Mouse (Mus musculus) spleen, postnatal 10 days (tissue): Measurements from ENCODE around the gene Lpar6.

Experiments used
- DNase-seq, 2 experiments: peaks; one replicate each; pipeline ENCODE4 v3.0.0; 2021 to 2022; ENCODE audit warnings: low spot score in 2 of 2

Gene Lpar6

DNA sequence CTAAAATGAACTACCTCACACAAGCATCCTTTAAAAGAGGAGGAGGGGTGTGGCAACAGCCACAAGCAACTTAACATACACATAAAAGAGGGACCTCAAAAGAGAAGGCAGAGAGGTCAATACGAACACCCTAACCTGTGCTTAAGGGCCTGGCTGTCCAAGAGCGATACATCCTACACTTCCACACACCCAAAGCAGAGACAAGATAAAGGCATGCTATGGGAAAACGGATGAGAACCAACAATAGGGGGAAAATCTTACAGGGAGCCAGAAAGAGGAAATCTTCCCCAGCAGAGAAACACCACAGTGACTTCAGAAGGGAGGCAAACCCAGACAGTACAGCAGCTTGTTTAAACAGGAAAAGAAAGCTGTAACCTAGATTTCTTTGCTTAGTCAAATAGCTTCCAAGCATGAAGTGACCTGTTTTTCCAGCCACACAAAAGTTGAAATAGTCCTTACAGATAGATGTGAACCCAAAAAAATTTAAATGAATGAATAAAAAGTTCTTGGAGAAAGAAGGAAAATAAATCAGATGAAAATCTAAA, 17.8 kb downstream of the Lpar6 start:
- DNase-seq, result no peak

DNA sequence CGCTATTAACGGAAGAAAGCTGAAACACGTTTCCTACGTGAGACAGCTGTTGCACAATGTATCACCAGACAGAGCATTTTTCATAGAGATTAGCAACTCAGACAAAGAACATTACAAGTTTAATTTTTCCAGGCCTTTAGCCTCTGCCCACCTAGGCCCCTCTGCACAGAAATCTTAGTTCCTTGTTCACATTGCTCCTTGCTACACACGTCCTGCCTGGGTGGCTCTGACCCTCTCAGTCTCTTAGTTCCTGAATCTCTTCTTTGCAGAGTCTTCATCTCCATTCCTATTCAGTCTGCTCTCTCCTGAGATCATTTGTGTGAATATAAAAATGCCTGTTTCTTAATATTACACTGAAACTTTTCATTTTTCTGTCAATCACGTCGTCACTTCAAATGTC, 19.7 kb downstream of the Lpar6 start:
- no peak for DNase-seq

DNA sequence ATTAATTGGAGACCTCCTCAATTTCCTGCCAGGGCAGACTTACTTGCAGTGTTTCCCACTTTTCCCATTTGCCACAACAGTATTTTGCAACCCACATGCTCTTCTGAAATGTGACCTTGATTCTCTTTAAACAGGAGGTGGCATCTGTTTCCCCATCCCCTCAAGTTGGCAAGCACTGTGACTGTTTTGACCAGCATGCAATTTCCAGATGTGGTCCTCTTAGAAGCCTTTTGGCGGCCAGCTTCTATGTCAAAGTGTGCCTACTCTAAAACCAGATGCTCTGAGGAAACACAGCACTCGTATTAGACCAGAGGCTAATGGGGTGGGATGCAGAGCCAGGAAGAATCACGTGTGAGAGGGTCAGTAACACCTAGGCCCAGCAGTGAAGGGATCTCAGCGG, 20.5 kb downstream of the Lpar6 start:
- no peak for DNase-seq

DNA sequence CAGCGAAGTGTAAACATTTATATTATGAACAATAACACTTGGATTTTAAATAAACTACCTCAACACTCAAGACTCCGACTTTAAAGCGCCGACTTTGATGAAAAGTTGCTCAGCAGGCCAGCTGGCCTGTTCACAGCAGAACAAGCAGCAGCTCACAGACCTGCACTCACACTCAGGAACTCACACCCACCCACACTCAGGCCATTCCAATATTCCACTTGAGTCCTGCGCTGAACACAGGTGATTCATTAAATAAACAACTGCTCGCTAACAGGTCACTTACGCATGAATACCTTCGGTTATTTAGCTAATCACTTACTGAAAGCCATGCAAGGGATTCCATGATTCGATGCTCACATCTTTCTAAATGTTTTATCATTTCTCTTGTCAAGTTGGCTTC, 24.5 kb downstream of the Lpar6 start:
- DNase-seq, result no peak

DNA sequence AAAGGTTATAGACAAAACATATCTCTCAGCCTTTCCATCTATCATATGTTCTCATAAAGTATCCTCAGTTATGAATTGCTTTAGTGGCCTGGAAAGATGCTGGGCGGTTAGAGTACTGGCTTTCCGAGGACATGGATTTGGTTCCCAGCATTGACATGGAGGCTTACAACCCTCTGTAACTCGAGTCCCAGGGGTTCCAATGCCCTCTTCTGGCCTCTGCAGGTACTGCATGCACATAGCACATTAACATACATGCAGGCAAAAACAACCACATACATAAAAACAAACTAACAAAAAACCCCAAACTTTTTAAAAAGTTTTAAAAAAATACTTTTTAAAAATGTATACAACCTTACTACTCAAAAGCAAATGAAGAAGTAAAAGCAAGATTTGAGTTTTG, 28.5 kb downstream of the Lpar6 start:
- peak; percentile 22 to 65 for DNase-seq

DNA sequence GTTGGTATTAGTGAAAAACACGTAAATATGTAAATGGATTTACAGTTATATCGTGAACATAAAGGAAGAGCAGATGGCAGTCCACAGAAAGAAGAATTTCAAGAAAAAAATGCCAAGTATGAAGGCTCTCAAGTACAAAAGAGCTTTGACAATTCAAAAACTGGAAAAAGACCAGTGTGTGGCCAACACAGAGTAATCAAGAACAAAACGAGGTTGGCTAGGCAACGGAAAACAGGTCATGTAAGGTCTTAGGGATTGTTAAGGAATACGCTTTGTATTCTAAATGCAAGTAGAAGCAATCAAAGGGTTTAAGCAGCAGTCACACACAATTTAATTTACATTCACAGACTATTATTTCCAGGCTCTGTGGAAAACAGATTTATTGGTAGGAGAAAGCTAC, 34.1 kb downstream of the Lpar6 start:
- no peak for DNase-seq

DNA sequence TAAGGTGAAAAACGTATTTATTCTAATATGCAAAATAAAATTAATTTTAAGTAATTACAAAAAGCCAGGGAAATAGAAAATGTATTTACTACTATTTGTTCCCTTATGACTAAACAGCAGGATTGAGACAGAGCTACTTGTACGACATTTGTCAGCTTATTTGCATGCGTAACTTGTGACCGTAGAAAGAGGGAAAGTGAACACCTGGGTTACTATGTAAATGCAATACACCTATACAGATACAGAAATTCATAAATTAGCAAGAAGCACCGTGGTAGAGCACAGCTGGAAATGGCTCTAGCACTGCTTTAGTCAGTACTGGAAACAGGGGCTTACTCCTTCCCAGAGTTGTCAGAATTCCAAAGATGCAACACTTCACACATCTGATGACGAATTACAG, 41.4 kb downstream of the Lpar6 start:
- DNase-seq, result no peak

DNA sequence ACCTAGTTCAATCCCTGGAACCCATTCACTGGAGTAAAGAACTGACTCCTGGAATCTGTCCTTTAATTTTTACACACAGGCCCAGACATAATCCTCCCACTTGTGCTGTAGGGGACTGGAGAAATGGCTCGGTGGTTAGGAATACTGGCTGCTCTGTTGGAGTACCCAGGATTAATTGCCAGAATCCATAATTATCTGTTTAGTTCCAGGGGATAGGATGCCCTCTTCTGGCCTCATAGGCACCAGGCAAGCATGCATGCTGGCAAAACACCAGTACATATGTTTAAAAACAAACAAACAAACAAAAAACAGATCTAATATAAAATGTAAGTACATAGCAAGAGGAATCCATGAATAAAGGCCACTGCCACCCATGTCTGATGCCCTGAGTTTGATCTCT, 43.3 kb downstream of the Lpar6 start:
- DNase-seq, result no peak

DNA sequence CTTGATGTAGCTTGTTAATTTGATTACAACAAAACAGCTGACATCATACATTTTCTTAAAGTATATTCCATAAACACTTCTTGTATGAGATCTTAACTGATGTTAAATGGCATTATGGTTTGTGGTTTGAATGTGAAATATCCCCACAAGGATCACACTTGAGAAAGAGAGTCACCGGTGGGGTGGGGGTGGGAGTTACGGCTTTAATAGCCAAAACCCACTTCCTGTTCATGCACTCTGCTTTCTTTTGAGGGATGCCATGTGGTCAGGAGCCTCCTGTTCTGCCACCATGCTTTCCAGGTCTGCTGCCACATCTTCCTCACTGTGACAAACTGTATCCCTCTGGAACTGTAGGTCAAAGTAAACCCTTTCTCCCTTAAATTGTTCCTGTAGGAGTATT, 52.2 kb downstream of the Lpar6 start:
- DNase-seq, result no peak

DNA sequence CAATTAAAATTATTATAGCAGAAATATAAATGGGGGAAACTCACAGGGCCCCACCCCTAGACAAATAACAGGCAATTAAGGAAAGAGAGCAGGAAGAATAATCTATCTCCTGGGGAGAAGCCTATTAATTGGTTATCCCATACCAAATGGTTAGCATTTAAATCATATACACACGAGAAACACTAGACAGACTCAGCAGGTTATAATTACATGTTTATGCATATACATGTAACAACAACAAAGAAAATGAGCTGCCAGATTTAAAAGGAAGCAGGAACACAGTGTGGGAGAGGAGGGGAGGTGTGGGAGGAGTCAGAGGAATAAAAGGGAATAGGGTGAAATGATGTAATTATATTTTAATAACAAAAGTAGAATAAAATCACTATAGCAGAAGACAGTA, 54.7 kb downstream of the Lpar6 start:
- no peak for DNase-seq
